Mouse (Mus musculus) myocyte (in vitro differentiated cells): ENCODE measurements at regions not wholly inside any gene's neighbourhood (a gene's known extent, or its start where the extent isn't known, plus 50 kb on each side); places are given as distances from the start of the nearest gene placed in this dataset.

Source experiments
- CEBPB ChIP-seq: IDR thresholded peaks from 2 replicates; pipeline ENCODE4 v1.6.1; 2011; ENCODE audit warnings: mild to moderate bottlenecking, moderate library complexity; ENCODE audit not compliant: poor library complexity, insufficient read depth, severe bottlenecking
- E2F4 ChIP-seq: IDR thresholded peaks from one replicate; pipeline ENCODE4 v1.6.1; 2011; ENCODE audit warnings: mild to moderate bottlenecking, control low read depth, moderate library complexity; ENCODE audit not compliant: insufficient read depth
- MAX ChIP-seq: IDR thresholded peaks from one replicate; pipeline ENCODE4 v1.6.1; 2011; ENCODE audit warnings: low read depth, mild to moderate bottlenecking, control low read depth
- MYOD1 ChIP-seq, 3 experiments: IDR thresholded peaks; one replicate each; pipeline ENCODE4 v1.6.1; 2011; ENCODE audit warnings: control low read depth in 2 of 3, low read depth in 2 of 3, mild to moderate bottlenecking in 2 of 3, moderate library complexity in 1 of 3; ENCODE audit not compliant: insufficient read length in 2 of 3, control insufficient read depth in 1 of 3
- MYOG ChIP-seq, 3 experiments: IDR thresholded peaks; one replicate each; pipeline ENCODE4 v1.6.1; 2011; ENCODE audit warnings: control low read depth in 2 of 3, low read depth in 2 of 3, mild to moderate bottlenecking in 2 of 3; ENCODE audit not compliant: insufficient read length in 2 of 3, control insufficient read depth in 1 of 3, insufficient read depth in 1 of 3
- POLR2A ChIP-seq: IDR thresholded peaks from one replicate; pipeline ENCODE4 v1.6.1; 2011; ENCODE audit warnings: low read depth, mild to moderate bottlenecking, control low read depth, moderate library complexity; ENCODE audit not compliant: insufficient read length
- POLR2AphosphoS2 ChIP-seq: IDR thresholded peaks from one replicate; pipeline ENCODE4 v1.6.1; 2011; ENCODE audit warnings: low read depth, control low read depth; ENCODE audit not compliant: insufficient read length
- REST ChIP-seq: IDR thresholded peaks from one replicate; pipeline ENCODE4 v1.6.1; 2011; ENCODE audit warnings: mild to moderate bottlenecking, control low read depth, moderate library complexity; ENCODE audit not compliant: insufficient read depth, insufficient read length
- TCF12 ChIP-seq: IDR thresholded peaks from one replicate; pipeline ENCODE4 v1.6.1; 2011; ENCODE audit warnings: mild to moderate bottlenecking, control low read depth; ENCODE audit not compliant: poor library complexity, insufficient read depth, severe bottlenecking

DNA sequence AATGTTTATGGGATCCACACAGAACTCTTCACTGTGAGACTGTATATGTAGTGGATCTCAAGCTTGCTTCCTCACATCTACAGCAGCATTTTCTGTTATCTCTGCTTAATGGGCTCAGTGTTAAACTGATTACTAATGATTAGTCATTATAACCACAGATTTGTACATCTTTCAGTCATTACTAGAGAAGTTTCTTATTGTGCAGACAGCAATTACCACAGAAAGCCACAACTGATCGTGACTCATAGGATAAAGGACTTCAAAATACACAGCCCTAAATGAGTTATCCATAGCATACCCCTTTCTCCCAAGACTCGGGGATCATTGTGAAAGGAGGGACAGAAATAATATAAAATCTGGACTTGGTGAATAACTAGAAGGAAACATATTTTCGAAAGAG, 195.7 kb downstream of the Vegfc start:
- TF ChIP-seq TCF12: no peak
- TF ChIP-seq POLR2A: no peak
- no peak for TF ChIP-seq E2F4
- TF ChIP-seq MYOD1 (IDR thresholded peaks at IDR 0.05; ENCODE audit: control insufficient read depth in 1 of 3, insufficient read length in 2 of 3, low read depth in 2 of 3): no peak
- TF ChIP-seq CEBPB: 0 out of 2 replicates have a peak, but pooled peaks have one; percentile 56
- no peak for TF ChIP-seq MYOG (IDR thresholded peaks at IDR 0.05; ENCODE audit: control insufficient read depth in 1 of 3, insufficient read depth in 1 of 3, insufficient read length in 2 of 3, low read depth in 2 of 3)
- no peak for TF ChIP-seq REST
- no peak for TF ChIP-seq POLR2AphosphoS2
- no peak for TF ChIP-seq MAX
